22 mouse cellular contexts compared by ENCODE assay signal in the genomic region with DNA sequence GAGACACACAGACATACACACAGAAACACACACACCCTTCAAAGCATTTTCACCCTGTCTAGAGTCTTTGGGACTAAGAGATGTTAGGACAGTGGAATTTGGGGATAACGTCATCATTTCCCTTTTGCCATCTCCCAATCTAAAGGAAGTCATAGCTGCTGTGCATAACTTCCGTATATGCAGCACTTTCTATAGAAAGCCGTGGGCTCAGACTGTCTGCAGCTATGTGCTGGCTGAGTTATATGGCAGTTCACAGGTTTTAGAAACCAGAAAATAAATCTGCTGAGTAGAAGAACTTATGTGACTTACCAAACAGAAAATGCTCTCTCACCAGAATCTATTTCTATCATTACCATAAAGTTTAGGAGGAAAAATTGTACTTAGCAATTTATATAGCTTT.
DNase-seq lines count a peak whose midpoint lies in the region; ATAC-seq and TF ChIP-seq lines count a peak whose summit lies in the region.
"Had no signal": no experiment of that assay in that cellular context is flagged by ENCODE, and none has a peak within 500 bp of the region (broad histone marks: within the 10 kb centered on the region; RNA-seq: fewer than 3 reads in every experiment).

No protein-coding gene starts in this region.

- ATAC-seq in granulocyte monocyte progenitor cell, adult 5-6 weeks (replicated peaks; ENCODE audit: poor library complexity, severe bottlenecking): no peak
- ATAC-seq: forebrain, embryonic 14.5 days; forebrain, embryonic 16.5 days had no signal

- TF ChIP-seq POLR2A in cortical plate, adult 2 months (IDR thresholded peaks at IDR 0.05; ENCODE audit: extremely low read depth, insufficient read depth, low read length): no peak

- H3K4me1 ChIP-seq in cortical plate, adult 2 months (ENCODE audit: control insufficient read depth, insufficient read depth, low read length): peaks cover 17% of the 10 kb centered on the region
- H3K4me1 ChIP-seq: embryonic facial prominence, embryonic 13.5 days; embryonic facial prominence, embryonic 15.5 days; forebrain, embryonic 10.5 days; forebrain, embryonic 12.5 days had no signal

- no peak overlapping the region for H3K4me3 ChIP-seq in cortical plate, adult 2 months (ENCODE audit: insufficient read depth, low read length)
- H3K4me3 ChIP-seq: embryonic facial prominence, embryonic 13.5 days; embryonic facial prominence, embryonic 15.5 days; erythroblast, embryonic 14.5 days; forebrain, embryonic 10.5 days; forebrain, embryonic 12.5 days had no signal

- 0 out of 2 replicates have a peak overlapping the region, but pooled peaks have one; percentile 65 for H3K27ac ChIP-seq in cortical plate, adult 2 months (ENCODE audit: insufficient read depth, low read length)
- H3K27ac ChIP-seq: embryonic facial prominence, embryonic 13.5 days; embryonic facial prominence, embryonic 15.5 days; forebrain, embryonic 10.5 days; forebrain, embryonic 12.5 days had no signal

- intact Hi-C loops in heart, postnatal 14 days (cut with DNase I): no loop called here

- DNase-seq in heart, adult 11 months: peak; percentile 27
- no peak for DNase-seq in heart, postnatal 14 days
- peak; percentile 75 for DNase-seq in brain, adult 2 months (ENCODE audit: low read depth, low spot score)
- DNase-seq in urinary bladder, adult 2 months (ENCODE audit: low spot score): no peak
- DNase-seq: adrenal gland, adult 2 months; adrenal gland, postnatal 10 days; adrenal gland, postnatal 25 days; cerebellum, adult 11-12 months; cerebellum, adult 2 months; cerebellum, adult 9-10 months; cerebellum, postnatal 10 days; cerebellum, postnatal 25 days; embryo, embryonic 11 days had no signal

- TF ChIP-seq CTCF in cortical plate, adult 2 months (IDR thresholded peaks at IDR 0.05; ENCODE audit: extremely low read depth, insufficient read depth, low read length): no peak

Comparison
In these comparisons a context has a peak if more than half of its experiments do, and no peak if none do; other contexts are left out.
1. DNase-seq: peak in heart, adult 11 months (single experiment) and brain, adult 2 months (single experiment); none in heart, postnatal 14 days (0 of 2) and urinary bladder, adult 2 months (single experiment).